In the genomic region with DNA sequence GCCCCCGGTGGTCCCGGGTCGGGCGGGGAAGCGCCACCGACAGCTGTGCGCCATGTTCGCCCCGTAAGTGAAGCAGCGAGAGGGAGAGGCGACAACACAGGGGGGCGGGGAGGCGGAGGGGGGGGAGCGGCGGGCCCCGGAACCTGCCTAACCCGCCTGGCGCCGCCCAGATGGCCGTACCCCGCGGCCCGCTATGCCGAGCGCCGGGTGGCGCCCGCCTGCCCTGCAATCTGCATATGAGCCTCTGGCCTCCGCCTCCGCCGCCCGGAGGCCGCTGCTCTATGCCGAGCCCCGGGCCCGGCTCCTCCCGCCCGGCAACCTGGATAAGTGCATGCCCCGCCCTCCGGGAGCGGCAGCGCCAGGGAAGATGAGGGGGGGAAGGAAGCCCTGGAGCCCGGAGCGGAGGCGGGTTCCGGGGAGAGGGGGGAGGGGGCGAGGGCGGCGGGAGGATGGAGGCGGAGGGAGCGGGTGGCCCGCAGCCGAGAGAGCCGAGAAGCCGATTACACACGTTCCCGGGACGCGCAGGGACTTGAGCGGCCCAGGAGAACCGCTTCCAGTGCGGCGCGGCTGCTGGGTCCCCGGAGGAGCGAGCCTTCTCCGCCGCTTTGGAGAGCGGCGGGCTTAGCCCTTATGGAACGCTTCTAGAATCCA, we compare ENCODE assay signal across 8 mouse cellular contexts. TPM values are rescaled to one million over a fixed set of nuclear protein-coding genes. Genes with fewer than 3 reads are reported as not detected.
A peak's percentile ranks its signal among the peaks of the same experiment; 100 is the strongest.
DNase-seq lines count a peak whose midpoint lies in the region; ATAC-seq and TF ChIP-seq lines count a peak whose summit lies in the region.

A gene (minus strand): TSS at position 76 of the 651 bp plus-strand sequence.

- H3K9me3 ChIP-seq in CH12.LX (replicated peaks; ENCODE audit: low read length): no peaks in the 10 kb centered on the region
- H3K9me3 ChIP-seq in forebrain, embryonic 11.5 days (ENCODE audit: control insufficient read depth, low read length): no peaks in the 10 kb centered on the region
- H3K9me3 ChIP-seq in heart, embryonic 16.5 days (replicated peaks; ENCODE audit: control insufficient read depth, low read length): no peaks in the 10 kb centered on the region
- no peaks in the 10 kb centered on the region for H3K9me3 ChIP-seq in liver, embryonic 16.5 days (replicated peaks; ENCODE audit: control insufficient read depth, low read length)
- H3K9me3 ChIP-seq in neural tube, embryonic 13.5 days: no peaks in the 10 kb centered on the region

- no peak for TF ChIP-seq EP300 in CH12.LX (IDR thresholded peaks at IDR 0.05; ENCODE audit: low read length)

- peak within 1 kb of the TSS; percentile 92 to 95 (median 94) for H3K4me3 ChIP-seq in CH12.LX (replicated peaks in 1 of 3; ENCODE audit: low read depth in 2 of 3, low read length in 2 of 3, poor library complexity in 1 of 3)
- peak within 1 kb of the TSS; percentile 90 for H3K4me3 ChIP-seq in forebrain, embryonic 11.5 days (ENCODE audit: low read depth, low read length)
- peak within 1 kb of the TSS; percentile 99 for H3K4me3 ChIP-seq in heart, embryonic 16.5 days (ENCODE audit: low read length)
- H3K4me3 ChIP-seq in liver, embryonic 16.5 days (ENCODE audit: low read depth, low read length): peak within 1 kb of the TSS; percentile 93
- H3K4me3 ChIP-seq in neural tube, embryonic 13.5 days: peak within 1 kb of the TSS; percentile 88
- H3K4me3 ChIP-seq in testis, adult 2 months (ENCODE audit: control insufficient read depth, low read depth, low read length): peak within 1 kb of the TSS; percentile 88

- no peaks in the 10 kb centered on the region for H3K27me3 ChIP-seq in CH12.LX (replicated peaks)
- H3K27me3 ChIP-seq in forebrain, embryonic 11.5 days (ENCODE audit: control insufficient read depth, insufficient read depth, low read length): no peaks in the 10 kb centered on the region
- H3K27me3 ChIP-seq in heart, embryonic 16.5 days (ENCODE audit: control insufficient read depth, insufficient read depth, low read length): no peaks in the 10 kb centered on the region
- no peaks in the 10 kb centered on the region; the same call in none of the 2 replicates for H3K27me3 ChIP-seq in liver, embryonic 16.5 days (ENCODE audit: control insufficient read depth, insufficient read depth, low read depth, low read length)
- no peaks in the 10 kb centered on the region for H3K27me3 ChIP-seq in neural tube, embryonic 13.5 days
- no peaks in the 10 kb centered on the region for H3K27me3 ChIP-seq in testis, adult 2 months (ENCODE audit: control insufficient read depth, insufficient read depth, low read length)

- dilution Hi-C loops in CH12.LX (cut with MboI; ENCODE audit: extremely low pct_ligation_motif_present, extremely low pct_unique_long_range_greater_than_20kb, low sequenced_read_pairs): no loop called here

- peaks cover 0 to 17% of the 10 kb centered on the region in 2 experiments for H3K36me3 ChIP-seq in CH12.LX (replicated peaks in 1 of 2; ENCODE audit: control insufficient read depth in 1 of 2, insufficient read depth in 1 of 2, low read length in 1 of 2)
- no peaks in the 10 kb centered on the region; the same call in 1 of the 2 replicates for H3K36me3 ChIP-seq in forebrain, embryonic 11.5 days (ENCODE audit: control insufficient read depth, insufficient read depth, low read length)
- no peaks in the 10 kb centered on the region; the same call in 1 of the 2 replicates for H3K36me3 ChIP-seq in heart, embryonic 16.5 days (ENCODE audit: control insufficient read depth, insufficient read depth)
- no peaks in the 10 kb centered on the region for H3K36me3 ChIP-seq in liver, embryonic 16.5 days (ENCODE audit: control insufficient read depth, insufficient read depth)
- H3K36me3 ChIP-seq in neural tube, embryonic 13.5 days: no peaks in the 10 kb centered on the region; the same call in 1 of the 2 replicates
- H3K36me3 ChIP-seq in testis, adult 2 months (ENCODE audit: control insufficient read depth, insufficient read depth, low read length): no peaks in the 10 kb centered on the region

- DNase-seq in CH12.LX (ENCODE audit: extremely low read depth): peak; percentile 92
- peak; percentile 87 for DNase-seq in c-Kit-positive CD71-positive TER-119-negative erythroid progenitor cells, embryonic 14.5 days (ENCODE audit: low read depth)
- peak; percentile 100 for DNase-seq in forebrain, embryonic 11.5 days (ENCODE audit: low spot score)
- peak; percentile 96 to 97 for DNase-seq in kidney, postnatal 36 days

- ATAC-seq in forebrain, embryonic 11.5 days (replicated peaks; ENCODE audit: low FRiP score): peak; percentile 78
- ATAC-seq in heart, embryonic 16.5 days (replicated peaks; ENCODE audit: extremely low read depth, insufficient read depth, low FRiP score): peak; percentile 86
- ATAC-seq in liver, embryonic 16.5 days (ENCODE audit: low read depth): peak; percentile 87
- peak; percentile 68 for ATAC-seq in neural tube, embryonic 13.5 days (ENCODE audit: low read depth)

- in situ Hi-C loops in CH12.LX (cut with MboI; ENCODE audit: low pct_ligation_motif_present, low pct_unique_long_range_greater_than_20kb, low sequenced_read_pairs): no loop called here

- peaks cover 46% of the 10 kb centered on the region for H3K79me2 ChIP-seq in CH12.LX (replicated peaks; ENCODE audit: control insufficient read depth, extremely low read depth, insufficient read depth, poor library complexity, severe bottlenecking)

- TF ChIP-seq POLR2A in CH12.LX (IDR thresholded peaks at IDR 0.05; ENCODE audit: low read depth, low read length): no peak
- TF ChIP-seq POLR2A in testis, adult 2 months (IDR thresholded peaks at IDR 0.05; ENCODE audit: control insufficient read depth, low read depth, low read length): no peak

- H3K27ac ChIP-seq in CH12.LX (ENCODE audit: insufficient read depth, low read depth): peak within 1 kb of the TSS; percentile 86
- peak within 1 kb of the TSS; percentile 99 for H3K27ac ChIP-seq in forebrain, embryonic 11.5 days (ENCODE audit: low read depth, low read length)
- peak within 1 kb of the TSS; percentile 98 for H3K27ac ChIP-seq in heart, embryonic 16.5 days (ENCODE audit: low read length)
- H3K27ac ChIP-seq in liver, embryonic 16.5 days (ENCODE audit: low read length): peak within 1 kb of the TSS; percentile 93
- peak within 1 kb of the TSS; percentile 100 for H3K27ac ChIP-seq in neural tube, embryonic 13.5 days (replicated peaks)
- peak within 1 kb of the TSS; percentile 56 for H3K27ac ChIP-seq in testis, adult 2 months (ENCODE audit: control insufficient read depth, insufficient read depth, low read depth, low read length)

- TF ChIP-seq RAD21 in CH12.LX (IDR thresholded peaks at IDR 0.05; ENCODE audit: low read depth, low read length): no peak

- peaks cover 7 to 33% of the 10 kb centered on the region in 2 experiments for H3K4me1 ChIP-seq in CH12.LX (ENCODE audit: control insufficient read depth in 1 of 2, insufficient read depth in 2 of 2)
- H3K4me1 ChIP-seq in forebrain, embryonic 11.5 days (replicated peaks; ENCODE audit: control insufficient read depth, insufficient read depth, low read length): peaks cover 17% of the 10 kb centered on the region; the same call in 1 of the 2 replicates
- H3K4me1 ChIP-seq in heart, embryonic 16.5 days (ENCODE audit: control insufficient read depth, insufficient read depth, low read length): peaks cover 32% of the 10 kb centered on the region
- peaks cover 34% of the 10 kb centered on the region for H3K4me1 ChIP-seq in liver, embryonic 16.5 days (ENCODE audit: control insufficient read depth, low read depth, low read length)
- peaks cover 43% of the 10 kb centered on the region for H3K4me1 ChIP-seq in neural tube, embryonic 13.5 days (replicated peaks)
- H3K4me1 ChIP-seq in testis, adult 2 months (ENCODE audit: control insufficient read depth, insufficient read depth, low read length): no peaks in the 10 kb centered on the region; the same call in none of the 2 replicates

- peak within 1 kb of the TSS; percentile 97 for H3K4me2 ChIP-seq in CH12.LX (ENCODE audit: insufficient read depth, low read depth, poor library complexity, severe bottlenecking)
- H3K4me2 ChIP-seq in forebrain, embryonic 11.5 days (ENCODE audit: low read depth, low read length, severe bottlenecking): peak within 1 kb of the TSS; percentile 97
- H3K4me2 ChIP-seq in heart, embryonic 16.5 days (ENCODE audit: low read depth, low read length): peak within 1 kb of the TSS; percentile 100
- H3K4me2 ChIP-seq in liver, embryonic 16.5 days (ENCODE audit: low read depth, low read length): peak within 1 kb of the TSS; percentile 99
- H3K4me2 ChIP-seq in neural tube, embryonic 13.5 days: peak within 1 kb of the TSS; percentile 93

- peak within 1 kb of the TSS; percentile 89 for H3K9ac ChIP-seq in CH12.LX (ENCODE audit: insufficient read depth, low read depth)
- H3K9ac ChIP-seq in forebrain, embryonic 11.5 days (ENCODE audit: low read length): peak within 1 kb of the TSS; percentile 96
- peak within 1 kb of the TSS; percentile 98 for H3K9ac ChIP-seq in heart, embryonic 16.5 days (ENCODE audit: low read length)
- H3K9ac ChIP-seq in liver, embryonic 16.5 days (ENCODE audit: low read depth, low read length): peak within 1 kb of the TSS; percentile 92
- peak within 1 kb of the TSS; percentile 99 for H3K9ac ChIP-seq in neural tube, embryonic 13.5 days

- under 1% methylated on average over 48 of the region's 71 CpGs for WGBS in forebrain, embryonic 11.5 days
- WGBS in heart, embryonic 16.5 days: under 1% methylated on average over 41 of the region's 71 CpGs
- 0% methylated on average over 61 of the region's 71 CpGs for WGBS in liver, embryonic 16.5 days (ENCODE audit: insufficient replicate concordance)
- 0% methylated on average over 48 of the region's 71 CpGs for WGBS in neural tube, embryonic 13.5 days

- TF ChIP-seq CTCF in CH12.LX (conservative IDR thresholded peaks at IDR 0.05 in 1 of 2, IDR thresholded peaks at IDR 0.05 in 1 of 2; ENCODE audit: low read depth in 2 of 2, low read length in 2 of 2): no peak
- no peak for TF ChIP-seq CTCF in testis, adult 2 months (IDR thresholded peaks at IDR 0.05; ENCODE audit: control insufficient read depth, insufficient read depth, insufficient replicate concordance, low read depth, low read length)

TF ChIP-seq in CH12.LX, 34 proteins besides CTCF, POLR2A, EP300 and RAD21 (continues in another document):
- no peak for TF ChIP-seq MYC (IDR thresholded peaks at IDR 0.05; ENCODE audit: low read depth, low read length)
- TF ChIP-seq MAX (IDR thresholded peaks at IDR 0.05; ENCODE audit: low read length): no peak; the same call in 1 of the 2 replicates
- no peak for TF ChIP-seq ZNF384 (IDR thresholded peaks at IDR 0.05; ENCODE audit: low read depth, low read length)
- no peak for TF ChIP-seq BHLHE40 (IDR thresholded peaks at IDR 0.05; ENCODE audit: low read depth, low read length)

RNA-seq across cellular contexts. Expression of the gene that starts here (rescaled TPM):
- total RNA-seq in CH12.LX (2012; rRNA removed) (7.2 and 7.3 TPM in 2 replicates), CH12.LX (2014; rRNA removed) (2.2 and 2.5 TPM in 2 replicates)
- 13.4 and 21.3 TPM in 2 replicates for polyA plus RNA-seq in CH12.LX (2012; ENCODE audit: insufficient read length, low read depth)
- 18.2 and 23.2 TPM in 2 replicates for polyA plus RNA-seq in forebrain, embryonic 11.5 days (2014; fragmentation: Nextera tagmentation; extraction: Ambion mirVana)
- 7.7 and 8.2 TPM in 2 replicates for polyA plus RNA-seq in heart, embryonic 16.5 days (2015; fragmentation: Nextera tagmentation; extraction: Ambion mirVana)
- 2.6 and 3.0 TPM in 2 replicates for polyA plus RNA-seq in liver, embryonic 16.5 days (2015; fragmentation: Nextera tagmentation; extraction: Ambion mirVana)
- 20.9 and 25.0 TPM in 2 replicates for polyA plus RNA-seq in neural tube, embryonic 13.5 days (2015; fragmentation: Nextera tagmentation; extraction: Ambion mirVana)
- polyA plus RNA-seq in testis, adult 2 months (2012; rRNA removed): 3.4 and 4.9 TPM in 2 replicates

Comparison
In these comparisons a context has a peak if more than half of its experiments do, and no peak if none do; other contexts are left out.
1. Peak in every context shown above with its lines: DNase-seq, ATAC-seq, H3K4me3 ChIP-seq and H3K27ac ChIP-seq.